Mouse (Mus musculus) mouse embryonic stem cell (cell line): ENCODE measurements around the gene Hist1h3g.
"Not testable (repeated sequence)": the region's sequence is repeated elsewhere in the genome, so short reads cannot be mapped to it uniquely, and the experiment has no call there.

Experiments used
- in situ Hi-C, 2 experiments: fragments of 300-500 bp; cut with MboI; formaldehyde crosslinking; loops; 1 replicate in 1 of 2; 3 replicates in 1 of 2; pipeline ENCODE4 v1.14.3; 2019 to 2020; ENCODE audit warnings: low sequenced_read_pairs in 2 of 2, low pct_unique_long_range_greater_than_20kb in 1 of 2, mixed read lengths in 1 of 2; ENCODE audit not compliant: unreplicated experiment in 1 of 2

Hist1h3g gene

DNA sequence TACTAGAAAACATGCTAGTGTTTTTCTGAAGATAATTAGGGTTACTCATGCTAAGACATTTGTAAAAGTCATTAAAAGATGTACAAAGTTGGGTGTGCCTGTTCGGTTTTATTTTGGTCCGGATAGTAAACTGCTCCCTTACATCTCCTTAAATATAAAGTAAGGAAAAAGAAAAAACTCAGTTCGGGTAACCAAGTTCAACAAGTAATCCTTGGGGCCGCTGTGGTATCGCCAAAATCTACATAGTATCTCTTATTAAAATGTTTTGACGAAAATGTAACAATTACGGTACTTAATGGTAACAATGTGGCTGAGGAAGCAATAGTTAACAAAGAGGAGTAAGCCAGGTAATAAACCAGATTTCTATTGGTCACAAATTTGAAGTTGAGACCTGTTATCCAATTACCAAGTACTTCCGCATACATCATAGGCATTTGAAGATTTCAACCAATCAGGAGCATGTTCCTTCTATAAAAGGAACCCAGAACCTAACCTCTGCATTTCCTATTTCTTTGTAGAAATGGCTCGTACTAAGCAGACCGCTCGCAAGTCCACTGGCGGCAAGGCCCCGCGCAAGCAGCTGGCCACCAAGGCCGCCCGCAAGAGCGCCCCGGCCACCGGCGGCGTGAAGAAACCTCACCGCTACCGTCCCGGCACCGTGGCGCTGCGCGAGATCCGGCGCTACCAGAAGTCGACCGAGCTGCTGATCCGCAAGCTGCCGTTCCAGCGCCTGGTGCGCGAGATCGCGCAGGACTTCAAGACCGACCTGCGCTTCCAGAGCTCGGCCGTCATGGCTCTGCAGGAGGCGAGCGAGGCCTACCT is 9.0 kb downstream of the Hist1h3g start, which contains the start of gene Hist1h3f:
TSS of gene Hist1h3f (plus strand) at position 88 of the 822 bp plus-strand sequence.
- in situ Hi-C loops = no loop called here

- in situ Hi-C loops = not testable (repeated sequence)
Measured at GRCm38 (mm10) chr13:23544787-23545120, 9.5 kb downstream of the Hist1h3g start.

DNA sequence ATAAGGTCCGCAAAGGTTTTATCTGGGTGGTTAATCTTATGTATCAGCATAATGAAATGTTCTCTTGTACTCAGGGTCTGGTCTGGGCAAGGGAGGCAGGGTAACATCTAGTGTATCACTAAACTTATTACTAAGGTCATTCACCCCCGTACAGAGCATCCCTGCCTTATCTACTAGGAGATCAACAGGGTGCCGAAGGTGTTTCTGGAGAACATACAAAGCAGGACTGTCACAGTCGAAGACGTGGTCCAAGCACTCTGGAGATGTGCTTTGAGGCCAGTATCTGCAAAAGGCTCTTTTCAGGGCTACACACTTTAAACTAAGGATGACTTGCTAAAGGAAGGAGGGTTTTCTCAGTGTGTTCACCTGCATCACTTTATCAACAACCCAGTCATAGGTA is 11.5 kb downstream of the Hist1h3g start:
- in situ Hi-C loops = no loop called here

GRCm38 (mm10) chr13:23550761-23551145 is 15.5 kb downstream of the Hist1h3g start:
- in situ Hi-C loops = no loop called here

DNA sequence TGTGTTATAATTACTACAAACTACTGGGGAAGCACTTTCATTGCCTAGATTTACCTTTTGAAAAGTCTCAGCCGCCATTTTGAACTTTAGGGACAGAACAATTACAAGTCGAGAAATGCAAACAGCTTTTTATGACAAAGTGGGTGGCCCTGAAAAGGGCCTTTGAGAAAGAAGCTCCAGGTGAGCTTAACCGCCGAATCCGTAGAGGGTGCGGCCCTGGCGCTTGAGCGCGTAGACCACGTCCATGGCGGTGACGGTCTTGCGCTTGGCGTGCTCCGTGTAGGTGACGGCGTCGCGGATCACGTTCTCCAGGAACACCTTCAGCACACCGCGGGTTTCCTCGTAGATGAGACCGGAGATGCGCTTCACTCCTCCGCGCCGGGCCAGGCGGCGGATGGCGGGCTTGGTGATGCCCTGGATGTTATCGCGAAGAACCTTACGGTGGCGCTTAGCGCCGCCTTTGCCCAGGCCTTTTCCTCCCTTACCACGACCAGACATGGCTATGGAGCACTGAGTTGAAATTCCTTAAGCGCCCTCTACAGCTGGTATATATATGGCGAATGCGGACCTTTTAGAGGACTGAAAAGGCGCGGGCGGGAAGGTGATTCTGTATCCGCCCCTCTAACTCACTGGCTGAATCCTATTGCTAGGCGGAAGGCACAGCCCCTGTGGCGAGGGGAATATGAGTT is 16.1 kb downstream of the Hist1h3g start, which contains the start of gene Hist1h4f:
TSS of gene Hist1h4f (minus strand) at position 503 of the 689 bp plus-strand sequence.
- in situ Hi-C loops = not testable (repeated sequence)

- in situ Hi-C loops = no loop called here
Measured at GRCm38 (mm10) chr13:23551931-23552914, 17.0 kb downstream of the Hist1h3g start.

GRCm38 (mm10) chr13:23552962-23553361 is 17.7 kb downstream of the Hist1h3g start, which contains the start of gene Hist1h1d:
Hist1h1d (plus strand) TSS chr13:23553262.
- in situ Hi-C loops = no loop called here

DNA sequence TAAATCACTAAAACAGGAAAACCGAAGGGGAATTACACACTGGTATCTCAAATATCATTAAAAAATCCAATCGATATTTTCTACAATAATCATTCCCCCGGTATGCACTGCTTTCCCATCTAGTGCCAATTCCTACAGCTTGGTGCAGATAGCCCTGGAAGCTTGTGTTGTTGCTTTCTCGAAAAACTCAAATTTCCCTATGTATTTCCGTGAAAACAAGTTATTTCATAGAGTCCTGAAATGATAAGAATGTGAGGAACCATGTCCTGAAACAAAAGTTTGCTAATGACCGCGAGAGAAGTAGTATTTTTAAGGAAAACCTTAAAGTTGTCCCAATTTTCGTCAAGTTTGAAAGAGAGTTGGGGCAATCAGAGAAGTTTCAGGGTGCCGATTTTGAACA is 19.2 kb downstream of the Hist1h3g start:
- in situ Hi-C loops = no loop called here

DNA sequence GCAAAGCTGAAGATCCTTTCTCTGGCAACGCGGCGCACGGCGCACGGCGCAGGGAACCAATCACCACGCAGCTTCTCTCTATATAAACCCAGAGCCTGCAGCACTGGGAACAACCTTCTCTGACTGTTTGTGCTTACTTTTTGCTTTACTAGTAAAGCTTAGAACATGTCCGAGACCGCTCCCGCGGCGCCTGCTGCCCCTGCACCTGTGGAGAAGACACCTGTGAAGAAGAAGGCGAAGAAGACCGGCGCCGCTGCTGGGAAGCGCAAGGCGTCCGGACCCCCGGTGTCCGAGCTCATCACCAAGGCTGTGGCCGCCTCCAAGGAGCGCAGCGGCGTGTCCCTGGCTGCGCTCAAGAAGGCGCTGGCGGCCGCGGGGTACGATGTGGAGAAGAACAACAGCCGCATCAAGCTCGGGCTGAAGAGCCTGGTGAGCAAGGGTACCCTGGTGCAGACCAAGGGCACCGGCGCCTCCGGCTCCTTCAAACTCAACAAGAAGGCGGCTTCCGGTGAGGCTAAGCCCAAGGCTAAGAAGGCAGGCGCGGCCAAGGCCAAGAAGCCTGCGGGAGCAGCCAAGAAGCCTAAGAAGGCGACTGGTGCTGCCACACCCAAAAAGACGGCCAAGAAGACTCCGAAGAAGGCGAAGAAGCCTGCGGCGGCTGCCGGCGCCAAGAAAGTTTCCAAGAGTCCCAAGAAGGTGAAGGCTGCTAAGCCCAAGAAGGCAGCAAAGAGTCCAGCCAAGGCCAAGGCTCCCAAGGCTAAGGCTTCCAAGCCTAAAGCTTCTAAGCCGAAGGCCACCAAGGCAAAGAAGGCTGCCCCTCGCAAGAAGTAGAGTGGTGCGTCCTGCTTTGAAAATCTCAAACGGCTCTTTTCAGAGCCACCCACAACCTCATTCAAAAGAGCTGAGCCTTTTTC is 20.0 kb downstream of the Hist1h3g start:
- in situ Hi-C loops = no loop called here

GRCm38 (mm10) chr13:23555839-23556416 is 20.7 kb downstream of the Hist1h3g start:
- in situ Hi-C loops = no loop called here

DNA sequence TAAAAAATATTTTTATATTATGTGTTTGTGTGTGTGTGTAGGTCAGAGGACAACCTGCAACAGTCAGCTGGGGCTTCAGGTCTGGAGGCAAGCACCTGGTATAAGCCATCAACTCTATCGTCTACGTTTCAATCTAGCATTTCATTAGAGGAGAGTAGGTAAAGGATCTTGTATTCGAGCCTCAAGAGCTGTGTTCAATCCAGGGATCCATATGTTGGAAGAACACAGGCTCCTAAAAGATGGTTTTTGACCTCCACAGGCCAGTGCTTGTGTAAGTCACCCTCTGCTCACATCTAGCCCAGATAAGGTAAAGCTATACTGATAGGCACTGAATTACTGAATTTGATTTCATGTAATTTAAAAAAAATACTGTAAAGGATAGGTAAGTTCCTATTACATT is 21.7 kb downstream of the Hist1h3g start:
- in situ Hi-C loops = no loop called here

DNA sequence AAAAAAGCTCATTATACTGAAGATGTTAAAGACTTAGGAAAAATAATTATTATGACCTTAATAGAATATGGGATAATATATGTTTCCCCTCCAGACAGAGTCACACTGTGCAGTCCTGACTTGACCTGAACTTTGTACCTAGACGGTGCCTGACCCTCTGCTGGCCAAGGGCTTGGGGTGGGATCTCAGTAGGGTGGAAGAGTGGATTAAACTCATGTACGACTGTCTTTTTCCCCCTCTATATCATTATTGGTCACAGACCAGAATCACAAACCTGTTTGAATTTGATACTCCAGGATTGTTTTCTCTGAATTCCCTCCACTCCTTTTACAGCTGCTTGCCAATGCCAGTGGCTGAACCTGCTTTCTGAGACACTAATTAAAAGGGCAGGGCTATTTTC is 25.5 kb downstream of the Hist1h3g start:
- in situ Hi-C loops = not testable (repeated sequence)

- in situ Hi-C loops = not testable (repeated sequence)
Measured at GRCm38 (mm10) chr13:23561531-23561882, 26.3 kb downstream of the Hist1h3g start.

DNA sequence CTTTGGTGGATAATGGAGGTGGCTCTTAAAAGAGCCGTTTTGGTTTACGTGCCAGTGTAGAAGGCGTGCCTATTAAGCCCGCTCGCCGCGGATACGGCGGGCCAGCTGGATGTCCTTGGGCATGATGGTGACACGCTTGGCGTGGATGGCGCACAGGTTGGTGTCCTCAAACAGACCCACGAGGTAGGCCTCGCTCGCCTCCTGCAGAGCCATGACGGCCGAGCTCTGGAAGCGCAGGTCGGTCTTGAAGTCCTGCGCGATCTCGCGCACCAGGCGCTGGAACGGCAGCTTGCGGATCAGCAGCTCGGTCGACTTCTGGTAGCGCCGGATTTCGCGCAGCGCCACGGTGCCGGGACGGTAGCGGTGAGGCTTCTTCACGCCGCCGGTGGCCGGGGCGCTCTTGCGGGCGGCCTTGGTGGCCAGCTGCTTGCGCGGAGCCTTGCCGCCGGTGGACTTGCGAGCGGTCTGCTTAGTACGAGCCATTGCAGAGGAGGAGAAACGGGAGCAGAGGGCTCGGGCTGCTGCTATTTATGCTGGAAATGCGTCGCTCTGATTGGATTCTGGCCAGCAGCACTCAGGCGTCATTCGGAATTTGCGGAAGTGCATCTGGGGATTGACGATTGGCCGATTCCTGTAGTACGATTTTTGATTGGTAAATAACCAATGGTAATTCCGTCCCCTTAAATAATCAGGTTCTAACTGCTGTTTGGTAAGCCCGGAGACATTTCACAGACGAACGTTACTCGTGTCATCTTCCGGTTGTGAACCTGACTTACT is 26.8 kb downstream of the Hist1h3g start, which contains the start of gene Hist1h3e:
TSS of gene Hist1h3e (minus strand) at position 487 of the 777 bp plus-strand sequence.
- in situ Hi-C loops = not testable (repeated sequence)

DNA sequence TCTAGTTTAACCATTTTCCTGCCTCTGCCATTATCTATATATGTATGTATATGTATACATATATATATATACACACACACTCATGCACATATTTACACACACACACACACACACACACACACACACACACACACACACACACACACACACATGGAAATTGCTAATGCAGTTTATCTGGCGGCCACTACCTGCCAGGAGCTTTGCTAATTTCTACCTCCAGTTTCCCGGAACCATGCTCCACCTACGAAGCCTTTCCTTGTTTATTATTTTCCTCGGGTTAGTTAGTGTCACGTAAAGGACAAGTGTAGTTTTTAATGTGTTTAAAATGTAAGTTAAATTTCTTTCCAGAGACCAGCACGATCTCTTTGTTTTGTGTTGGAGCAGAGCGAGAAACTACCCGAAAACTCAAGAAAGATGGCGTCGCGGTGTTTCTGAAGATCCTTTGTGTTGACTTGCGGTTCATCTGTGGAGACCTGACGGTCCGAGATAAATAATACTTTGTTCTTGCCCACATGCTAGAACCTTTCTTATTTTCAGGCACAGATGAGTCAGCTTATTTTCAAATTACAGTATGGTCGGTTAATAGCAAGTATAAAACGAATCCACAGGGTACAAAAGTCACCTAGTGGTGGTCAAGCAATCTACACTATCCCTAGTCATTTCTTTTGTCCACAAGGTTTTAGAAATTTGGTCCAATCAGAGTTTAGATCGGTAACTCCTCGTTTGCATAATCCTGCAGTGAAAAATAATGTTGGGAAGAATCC is 27.7 kb downstream of the Hist1h3g start:
- in situ Hi-C loops = no loop called here

- in situ Hi-C loops = no loop called here
Measured at GRCm38 (mm10) chr13:23564482-23564881, 29.3 kb downstream of the Hist1h3g start.
